Mouse (Mus musculus) heart, embryonic 14.5 days (tissue): ENCODE results near the gene Sdhaf4. TPM values are rescaled to one million over a fixed set of nuclear protein-coding genes. Genes with fewer than 3 reads are reported as not detected.
A peak's percentile ranks its signal among the peaks of the same experiment; 100 is the strongest.

Experiments
- ATAC-seq: fragments of 200-750 bp; cut with Nextera tagmentation; 2 replicates; pipeline ENCODE4 v1.8.0; 2017; ENCODE audit warnings: low read depth, moderate TSS enrichment; ENCODE audit not compliant: insufficient number of reproducible peaks, insufficient read depth, low FRiP score
- H3K27ac ChIP-seq, 2 experiments: fragments of 200-500 bp in 1 of 2; fragments of 300-500 bp in 1 of 2; sonication (generic) in 1 of 2; replicated peaks in 1 of 2; 2 replicates each; pipeline ENCODE4 v1.5.1; 2012 to 2014; ENCODE audit warnings: low read depth in 2 of 2, low read length in 2 of 2, control low read depth in 1 of 2, mild to moderate bottlenecking in 1 of 2, mixed read lengths in 1 of 2; ENCODE audit not compliant: control insufficient read depth in 1 of 2, insufficient read depth in 1 of 2
- H3K27me3 ChIP-seq: fragments of 300-500 bp; sonication (generic); 2 replicates; pipeline ENCODE4 v1.6.1; 2014; ENCODE audit warnings: mild to moderate bottlenecking, low read length, control low read depth; ENCODE audit not compliant: control insufficient read depth, insufficient read depth
- H3K36me3 ChIP-seq: fragments of 300-500 bp; sonication (generic); 2 replicates; pipeline ENCODE4 v1.6.1; 2014; ENCODE audit warnings: mild to moderate bottlenecking, control low read depth, low read length, mixed read lengths; ENCODE audit not compliant: control insufficient read depth, insufficient read depth
- H3K4me1 ChIP-seq, 2 experiments: fragments of 200-500 bp in 1 of 2; fragments of 300-500 bp in 1 of 2; sonication (generic) in 1 of 2; 2 replicates each; pipeline ENCODE4 v1.6.1; 2012 to 2014; ENCODE audit warnings: low read length in 2 of 2, control low read depth in 1 of 2, mixed read lengths in 1 of 2; ENCODE audit not compliant: control insufficient read depth in 2 of 2, insufficient read depth in 2 of 2
- H3K4me2 ChIP-seq: fragments of 300-500 bp; sonication (generic); 2 replicates; pipeline ENCODE4 v1.6.1; 2014; ENCODE audit warnings: mild to moderate bottlenecking, low read length
- H3K4me3 ChIP-seq, 2 experiments: fragments of 200-500 bp in 1 of 2; fragments of 300-500 bp in 1 of 2; sonication (generic) in 1 of 2; 2 replicates each; pipeline ENCODE4 v1.5.1; 2012 to 2014; ENCODE audit warnings: low read length in 2 of 2, mild to moderate bottlenecking in 2 of 2, control low read depth in 1 of 2, low read depth in 1 of 2, moderate library complexity in 1 of 2; ENCODE audit not compliant: control insufficient read depth in 1 of 2, insufficient read depth in 1 of 2
- H3K9ac ChIP-seq: fragments of 300-500 bp; sonication (generic); 2 replicates; pipeline ENCODE4 v1.6.1; 2014; ENCODE audit warnings: mild to moderate bottlenecking, low read length
- H3K9me3 ChIP-seq: fragments of 300-500 bp; sonication (generic); 2 replicates; pipeline ENCODE4 v1.6.1; 2016; ENCODE audit warnings: low read length, control low read depth; ENCODE audit not compliant: control insufficient read depth
- WGBS: fragments of 180-500 bp; shearing (Covaris S2); extraction: QIAGEN DNeasy Blood & Tissue Kit; methylation state at CpG from one replicate; pipeline ENCODE4 v1.1.7; 2014; 5-methylcytosine and 5-hydroxymethylcytosine counted together
- polyA plus RNA-seq: library from polyadenylated mRNA; unstranded; fragments of >200 nt; fragmentation: Nextera tagmentation; extraction: Ambion mirVana; gene quantifications from 2 replicates; pipeline ENCODE4 v1.2.1, GENCODE M21; 2014

Gene Sdhaf4
- polyA plus RNA-seq, 1 experiment from 2014 or later: 99.1 TPM

- Histone ChIP-seq H3K4me3 (no peak overlapping the region), H3K4me1 (peaks cover 0 to 5% of the 10 kb centered on the region in 2 experiments; a peak in 1 of 4 replicates), H3K27me3 (no peaks in the 10 kb centered on the region), H3K36me3 (peaks cover 16% of the 10 kb centered on the region), H3K9ac (no peak overlapping the region), H3K27ac (no peak overlapping the region), H3K9me3 (no peaks in the 10 kb centered on the region), H3K4me2 (no peak overlapping the region)
- no peak for ATAC-seq
- WGBS: 87% methylated on average over 8 of the region's 8 CpGs
These were observed 2.2 kb upstream of the Sdhaf4 start for GRCm38 (mm10) chr1:24007621-24008020.

GRCm38 (mm10) chr1:23999318-23999717, 6.1 kb downstream of the Sdhaf4 start:
- Histone ChIP-seq H3K9ac (no peak overlapping the region), H3K4me1 (peaks cover 0 to under 1% of the 10 kb centered on the region in 2 experiments; a peak in 1 of 4 replicates), H3K27me3 (no peaks in the 10 kb centered on the region), H3K4me3 (no peak overlapping the region), H3K36me3 (peaks cover 70% of the 10 kb centered on the region), H3K4me2 (no peak overlapping the region), H3K9me3 (no peaks in the 10 kb centered on the region), H3K27ac (no peak overlapping the region)
- WGBS: 93% methylated on average over 5 of the region's 5 CpGs
- ATAC-seq: no peak

- Histone ChIP-seq H3K27me3 (no peaks in the 10 kb centered on the region), H3K36me3 (peaks cover 70% of the 10 kb centered on the region), H3K9me3 (no peaks in the 10 kb centered on the region), H3K4me1 (no peaks in the 10 kb centered on the region), H3K4me2 (no peak overlapping the region), H3K4me3 (no peak overlapping the region), H3K27ac (no peak overlapping the region), H3K9ac (no peak overlapping the region)
- no peak for ATAC-seq
- 94% methylated on average over 7 of the region's 7 CpGs for WGBS
These were observed 6.6 kb downstream of the Sdhaf4 start for GRCm38 (mm10) chr1:23998866-23999265.

- H3K4me2 ChIP-seq: no peak overlapping the region
- H3K9me3 ChIP-seq: no peaks in the 10 kb centered on the region
- no peak for ATAC-seq
- peaks cover 70% of the 10 kb centered on the region for H3K36me3 ChIP-seq
- H3K4me1 ChIP-seq: no peaks in the 10 kb centered on the region
- no peak overlapping the region for H3K9ac ChIP-seq
- 81% methylated on average over 7 of the region's 7 CpGs for WGBS
- H3K4me3 ChIP-seq: no peak overlapping the region
- H3K27ac ChIP-seq: no peak overlapping the region
- H3K27me3 ChIP-seq: no peaks in the 10 kb centered on the region
These were observed 7.2 kb downstream of the Sdhaf4 start for GRCm38 (mm10) chr1:23998120-23998810.

- H3K9me3 ChIP-seq: no peaks in the 10 kb centered on the region
- no peak overlapping the region for H3K4me2 ChIP-seq
- no peaks in the 10 kb centered on the region for H3K4me1 ChIP-seq
- no peak overlapping the region for H3K27ac ChIP-seq
- H3K36me3 ChIP-seq: peaks cover 63% of the 10 kb centered on the region
- no peak overlapping the region for H3K9ac ChIP-seq
- ATAC-seq: peak; percentile 50; the same call in 1 of the 2 replicates
- H3K27me3 ChIP-seq: no peaks in the 10 kb centered on the region
- H3K4me3 ChIP-seq: no peak overlapping the region
- WGBS: 91% methylated on average over 3 of the region's 3 CpGs
These were observed 8.0 kb downstream of the Sdhaf4 start for GRCm38 (mm10) chr1:23997493-23997892.

GRCm38 (mm10) chr1:23995420-23995819, 10.0 kb downstream of the Sdhaf4 start:
- no peaks in the 10 kb centered on the region for H3K27me3 ChIP-seq
- H3K27ac ChIP-seq: no peak overlapping the region
- H3K9me3 ChIP-seq: no peaks in the 10 kb centered on the region
- H3K4me2 ChIP-seq: no peak overlapping the region
- no peak overlapping the region for H3K9ac ChIP-seq
- peaks cover 43% of the 10 kb centered on the region for H3K36me3 ChIP-seq
- WGBS: 93% methylated on average over 4 of the region's 4 CpGs
- no peak overlapping the region for H3K4me3 ChIP-seq
- no peaks in the 10 kb centered on the region for H3K4me1 ChIP-seq
- ATAC-seq: no peak; the same call in 1 of the 2 replicates

- 86% methylated on average over 3 of the region's 3 CpGs for WGBS
These were observed 22.3 kb downstream of the Sdhaf4 start for GRCm38 (mm10) chr1:23983118-23983517.

GRCm38 (mm10) chr1:23978281-23978680, 27.2 kb downstream of the Sdhaf4 start:
- WGBS: 77% methylated on average over 6 of the region's 6 CpGs
- Histone ChIP-seq H3K9me3 (no peaks in the 10 kb centered on the region), H3K4me1 (no peaks in the 10 kb centered on the region), H3K36me3 (no peaks in the 10 kb centered on the region), H3K27ac (no peak overlapping the region), H3K4me3 (no peak overlapping the region), H3K4me2 (no peak overlapping the region), H3K9ac (no peak overlapping the region), H3K27me3 (no peaks in the 10 kb centered on the region)
- no peak for ATAC-seq

More at GRCm38 (mm10) chr1:23983118-23983517, 22.3 kb downstream of the Sdhaf4 start:
- Histone ChIP-seq H3K9me3 (no peaks in the 10 kb centered on the region), H3K4me2 (no peak overlapping the region), H3K9ac (no peak overlapping the region), H3K27ac (no peak overlapping the region), H3K4me3 (no peak overlapping the region), H3K36me3 (no peaks in the 10 kb centered on the region), H3K27me3 (no peaks in the 10 kb centered on the region), H3K4me1 (no peaks in the 10 kb centered on the region)
- no peak for ATAC-seq
